Mouse (Mus musculus): ENCODE measurements around the gene Gcnt3. TPM values are rescaled to one million over a fixed set of nuclear protein-coding genes. Genes with fewer than 3 reads are reported as not detected.

Gcnt3 gene
- not detected for total RNA-seq (2023)

DNA sequence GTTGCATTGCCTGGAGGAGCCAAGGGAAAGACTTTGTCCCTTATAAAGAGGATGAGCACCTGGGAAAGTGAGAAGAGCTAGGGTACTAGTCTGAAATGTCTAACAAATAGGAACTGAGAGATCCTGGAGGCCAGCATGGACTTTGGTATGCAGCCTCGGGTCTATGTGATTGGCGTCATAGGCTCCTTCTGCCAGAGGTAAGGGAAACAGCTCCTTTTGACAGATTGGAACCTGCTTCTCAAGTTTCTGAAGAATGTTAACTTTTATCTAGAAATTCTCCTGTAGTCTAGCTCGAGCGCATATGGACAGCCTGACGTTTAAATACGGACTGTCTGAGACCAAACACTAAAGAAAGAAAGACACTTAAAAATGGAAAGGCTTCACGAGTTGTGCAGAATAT, at the start of gene Gcnt3:
Gene Gcnt3, minus strand, starts transcription at position 101 of the 400 bp plus-strand sequence.

DNA sequence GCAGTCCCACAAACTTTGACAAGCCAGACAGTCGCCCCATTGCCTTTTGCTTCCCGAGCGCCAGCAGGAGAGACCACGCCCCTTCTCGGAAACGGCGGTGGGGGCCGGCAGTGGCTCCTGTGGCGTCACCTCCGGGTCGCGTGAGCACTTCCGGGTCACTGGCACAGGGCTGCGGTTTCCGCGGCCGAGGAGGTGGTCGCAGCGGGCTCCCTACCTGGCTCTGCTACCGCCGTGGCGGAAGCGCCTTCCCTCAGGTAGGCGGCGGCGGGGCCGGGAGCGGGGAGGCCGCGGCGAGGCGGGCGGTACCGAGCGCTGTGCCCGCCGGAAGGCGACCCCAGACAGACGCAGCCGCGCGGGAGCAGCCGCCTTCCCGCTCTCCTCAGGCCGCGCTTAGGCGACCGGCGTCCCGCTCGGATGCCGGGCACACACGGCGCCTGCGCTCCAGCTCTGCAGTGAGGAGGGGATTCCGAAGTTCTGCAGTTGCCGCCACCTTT, 25.4 kb downstream of the Gcnt3 start, which contains the start of gene Gtf2a2:
Gene Gtf2a2, plus strand, starts transcription at position 143 of the 494 bp plus-strand sequence.

DNA sequence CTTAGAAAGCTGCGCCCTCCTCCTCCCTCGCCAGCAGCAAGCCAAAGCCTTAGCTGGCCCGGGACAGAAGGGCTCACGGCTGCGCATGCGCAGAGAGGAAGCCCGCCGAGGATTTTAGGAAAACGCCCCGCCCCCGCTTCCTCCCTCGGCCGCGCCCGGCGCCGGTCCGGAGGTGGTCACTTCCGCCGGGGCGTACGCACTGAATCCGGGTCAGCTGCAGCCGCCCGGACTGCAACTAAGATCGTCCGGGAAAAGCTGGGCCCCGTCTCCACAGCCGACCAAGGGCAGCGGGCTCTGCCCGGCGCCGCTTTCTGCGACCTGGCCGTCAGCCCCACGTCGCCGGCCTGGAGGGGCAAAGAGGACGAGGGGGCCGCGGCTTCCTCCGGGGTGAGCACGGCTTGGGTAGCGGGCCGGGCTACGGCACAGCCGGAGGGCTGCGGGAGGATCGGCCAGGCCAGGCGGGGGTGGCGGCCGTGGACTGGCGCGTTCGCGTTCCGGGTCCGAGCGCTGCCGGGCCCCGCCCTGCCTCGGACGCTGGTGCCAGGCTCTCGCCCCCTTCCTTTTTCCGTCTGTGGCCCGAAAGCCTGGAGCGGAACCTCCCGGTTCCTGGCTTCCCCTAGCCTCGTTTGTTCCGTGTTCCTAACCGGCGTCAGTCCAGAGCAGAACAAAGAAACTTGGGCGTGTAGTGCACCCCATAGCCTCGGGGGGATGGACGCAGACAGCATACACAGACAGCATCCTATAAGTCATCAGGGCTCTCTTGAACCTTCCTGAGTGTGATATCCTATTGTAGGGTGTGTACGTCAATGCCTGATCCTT, 48.4 kb downstream of the Gcnt3 start, which contains the start of gene Bnip2:
Gene Bnip2, plus strand, starts transcription at position 164 of the 819 bp plus-strand sequence.

Other genes starting within 250 kb of the Gcnt3 start
- gene Bnip2, start 48.6 kb downstream of the Gcnt3 start, total RNA-seq (2023), result 10 to 100 TPM; 79.7 to 97.8 TPM
- gene Gtf2a2, start 25.5 kb downstream of the Gcnt3 start, total RNA-seq (2023), result 10 to 100 TPM; 49.0 to 62.6 TPM
- not detected for gene Fam81a, start 104.5 kb upstream of the Gcnt3 start, total RNA-seq (2023)
- 1 to 10 TPM in 1 of 2 experiments, under 1 TPM in 1; 0.89 to 2.5 TPM for gene Myo1e, start 169.3 kb upstream of the Gcnt3 start, total RNA-seq (2023)

Measured in neutrophil, adult 59 days (primary cell).